Mouse (Mus musculus) cerebellum, adult 9-11 months (tissue): ENCODE data around the gene Fopnl.

Experiments
- DNase-seq: peaks from one replicate; pipeline ENCODE4 v3.0.0; 2022

The Fopnl gene

GRCm38 (mm10) chr16:14306451-14306850 lies 10.8 kb downstream of the Fopnl start:
- no peak for DNase-seq

- DNase-seq: no peak
These were observed 12.4 kb downstream of the Fopnl start for GRCm38 (mm10) chr16:14304791-14305190.

DNA sequence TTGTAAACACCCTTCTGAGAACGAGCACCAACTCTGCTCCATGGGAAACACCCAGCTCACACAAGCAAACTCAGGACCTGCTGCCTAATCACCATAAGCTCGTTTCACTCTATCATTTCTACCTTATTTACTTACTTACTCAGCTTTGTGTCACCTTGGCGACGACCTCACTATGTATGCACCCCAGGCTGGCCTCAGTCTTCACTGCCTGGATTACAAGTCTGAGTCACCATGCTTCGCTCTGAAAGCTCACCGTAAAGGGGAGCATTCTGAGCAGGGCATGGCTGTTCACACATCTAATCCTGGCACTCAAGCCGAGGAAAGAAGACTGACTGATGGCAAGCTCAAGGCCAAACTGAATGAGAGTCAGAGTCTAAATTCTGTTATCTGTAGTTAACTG lies 13.5 kb downstream of the Fopnl start:
- no peak for DNase-seq

DNA sequence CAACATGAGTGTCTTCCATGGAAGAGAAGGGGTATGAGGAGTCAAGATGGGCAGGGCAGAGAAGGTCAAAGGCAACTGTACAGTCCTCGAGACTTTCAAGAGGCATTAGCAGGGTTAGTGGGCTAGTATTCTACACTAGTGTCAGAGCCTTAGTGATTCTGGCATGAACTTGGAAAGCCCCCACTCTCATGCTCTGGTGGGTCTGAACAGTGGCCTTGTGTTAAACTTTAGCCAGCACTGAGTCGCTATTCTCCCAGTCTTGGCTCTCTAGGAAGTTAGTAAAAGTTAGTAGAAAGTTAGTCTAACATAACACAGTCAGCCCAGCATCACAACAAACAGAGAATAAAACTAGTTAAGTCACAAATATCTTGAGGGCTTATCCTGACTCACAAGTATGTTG lies 14.1 kb downstream of the Fopnl start:
- no peak for DNase-seq

GRCm38 (mm10) chr16:14298461-14298860 lies 18.7 kb downstream of the Fopnl start:
- no peak for DNase-seq

DNA sequence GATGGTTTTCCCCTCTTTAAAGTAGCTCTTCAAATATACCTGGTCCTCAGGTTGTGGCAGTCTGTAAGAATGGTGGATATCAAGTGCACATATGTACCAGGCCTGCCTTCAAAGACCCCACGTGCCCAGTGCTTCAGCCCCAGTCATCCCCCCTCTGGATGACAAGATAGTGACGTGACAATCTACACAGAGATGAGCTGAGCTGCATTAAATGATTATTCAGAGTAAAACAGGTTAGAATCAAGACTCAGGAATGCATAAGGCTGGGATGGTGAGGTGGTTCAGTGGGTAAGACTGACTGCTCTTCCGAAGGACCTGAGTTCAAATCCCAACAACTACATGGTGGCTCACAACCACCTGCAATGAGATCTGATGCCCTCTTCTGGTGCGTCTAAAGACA lies 19.5 kb downstream of the Fopnl start:
- no peak for DNase-seq

DNA sequence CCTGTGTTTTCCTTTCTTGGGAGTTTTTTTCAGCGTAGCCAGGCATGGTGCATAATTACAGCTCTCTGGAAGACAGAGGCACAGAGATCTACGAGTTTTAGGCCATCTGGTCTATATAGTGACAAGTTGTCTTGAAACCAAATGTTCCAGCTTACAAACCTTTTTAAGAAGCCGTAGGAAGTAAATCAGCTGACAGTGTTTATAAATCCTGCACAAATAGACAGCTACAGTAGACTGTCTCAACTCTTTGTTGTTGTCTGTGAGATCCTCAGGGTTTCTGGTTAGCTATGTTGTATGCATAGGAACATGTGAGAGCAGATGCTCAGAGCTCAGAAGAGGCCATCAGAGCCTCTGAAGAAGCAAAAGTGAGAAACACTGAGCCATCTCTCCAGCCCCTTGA lies 20.1 kb downstream of the Fopnl start:
- no peak for DNase-seq

GRCm38 (mm10) chr16:14296544-14297124 lies 20.6 kb downstream of the Fopnl start:
- no peak for DNase-seq

- no peak for DNase-seq
These were observed 21.9 kb downstream of the Fopnl start for GRCm38 (mm10) chr16:14295291-14295690.

GRCm38 (mm10) chr16:14292205-14293199 lies 24.7 kb downstream of the Fopnl start:
- no peak for DNase-seq

DNA sequence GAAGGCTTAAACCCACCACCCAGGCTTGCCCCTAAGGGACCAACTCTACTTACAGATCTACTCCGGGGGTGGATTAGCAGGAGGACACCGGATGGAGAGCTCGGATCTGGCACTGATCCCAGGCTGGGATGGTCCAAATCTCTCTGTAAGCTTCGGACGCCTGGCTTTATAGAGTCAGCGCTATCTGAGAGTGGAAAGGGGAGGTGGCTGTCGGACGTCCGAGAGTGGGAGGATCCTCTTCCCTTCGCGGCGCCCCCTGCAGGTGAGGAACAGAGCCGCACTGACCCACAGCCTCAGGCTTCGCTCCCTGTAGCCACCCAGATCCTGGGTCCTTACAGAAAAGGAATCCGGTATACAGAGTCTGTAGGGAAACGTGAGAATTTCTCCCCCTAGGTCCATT lies 26.0 kb downstream of the Fopnl start, which contains the start of gene Myh11:
Gene Myh11 (minus strand): TSS at position 150 of the 400 bp plus-strand sequence.
- peak; percentile 20 for DNase-seq

GRCm38 (mm10) chr16:14272374-14272965 lies 44.7 kb downstream of the Fopnl start:
- DNase-seq: no peak

GRCm38 (mm10) chr16:14265203-14265920 lies 51.8 kb downstream of the Fopnl start:
- no peak for DNase-seq

DNA sequence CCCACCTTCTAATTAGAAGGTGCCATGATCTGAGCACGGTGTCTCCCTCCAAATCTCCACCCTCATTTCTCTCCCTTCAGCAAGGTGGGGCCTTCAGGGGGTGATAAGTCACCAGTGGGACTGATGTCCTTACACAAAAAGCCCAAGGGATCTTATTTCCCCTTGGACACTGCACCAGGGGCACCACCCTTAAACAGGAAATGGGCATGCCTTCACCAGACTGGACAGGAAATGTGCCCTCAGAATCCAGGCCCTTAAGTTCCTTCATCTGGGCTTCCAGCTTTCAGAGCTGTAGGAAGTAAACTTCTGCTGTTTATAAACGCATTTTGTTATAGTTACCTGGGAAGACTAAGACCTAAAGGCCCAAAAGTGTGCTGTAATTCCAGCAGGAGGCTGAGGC lies 52.7 kb downstream of the Fopnl start:
- DNase-seq: no peak

GRCm38 (mm10) chr16:14263241-14263640 lies 54.0 kb downstream of the Fopnl start:
- DNase-seq: no peak

DNA sequence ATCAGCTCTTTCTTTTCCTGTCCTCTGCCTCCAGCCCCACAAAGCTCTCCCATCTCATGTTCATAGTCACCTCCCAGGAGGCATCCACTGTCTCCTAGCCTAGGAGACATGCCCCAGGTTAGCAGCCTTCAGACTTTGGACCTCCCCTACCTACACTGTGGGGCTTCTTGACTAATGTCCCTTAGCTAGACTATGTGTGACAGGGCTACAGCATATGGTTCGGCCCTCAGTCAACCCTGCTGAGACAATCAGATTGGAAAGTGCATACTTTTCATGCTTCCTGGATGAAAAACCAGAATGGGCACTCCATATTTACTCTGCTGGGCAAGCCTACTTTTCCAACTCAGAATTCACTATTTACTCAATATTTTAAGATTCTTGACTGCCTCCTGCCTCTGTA lies 54.8 kb downstream of the Fopnl start:
- no peak for DNase-seq

GRCm38 (mm10) chr16:14258856-14259255 lies 58.3 kb downstream of the Fopnl start:
- DNase-seq: no peak

DNA sequence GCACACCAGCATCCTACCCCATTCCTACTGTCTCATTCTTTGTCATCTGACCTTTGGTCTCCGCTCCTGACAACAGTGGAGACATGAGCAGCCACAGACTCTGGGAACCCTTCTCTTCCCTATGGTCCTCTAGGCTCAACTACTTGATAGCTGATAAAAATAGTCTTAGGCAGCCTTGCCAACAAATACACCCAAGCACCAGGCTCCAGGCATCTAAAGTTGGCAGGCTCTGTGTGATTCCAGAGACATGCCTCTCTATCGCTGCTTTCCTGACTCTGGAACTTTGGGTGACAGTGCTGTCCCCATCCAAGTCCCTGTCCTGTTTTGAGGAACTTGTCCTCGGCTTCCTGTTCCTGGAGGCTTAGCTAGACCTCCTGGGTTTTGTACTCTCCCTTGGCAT lies 63.6 kb downstream of the Fopnl start:
- DNase-seq: no peak

DNA sequence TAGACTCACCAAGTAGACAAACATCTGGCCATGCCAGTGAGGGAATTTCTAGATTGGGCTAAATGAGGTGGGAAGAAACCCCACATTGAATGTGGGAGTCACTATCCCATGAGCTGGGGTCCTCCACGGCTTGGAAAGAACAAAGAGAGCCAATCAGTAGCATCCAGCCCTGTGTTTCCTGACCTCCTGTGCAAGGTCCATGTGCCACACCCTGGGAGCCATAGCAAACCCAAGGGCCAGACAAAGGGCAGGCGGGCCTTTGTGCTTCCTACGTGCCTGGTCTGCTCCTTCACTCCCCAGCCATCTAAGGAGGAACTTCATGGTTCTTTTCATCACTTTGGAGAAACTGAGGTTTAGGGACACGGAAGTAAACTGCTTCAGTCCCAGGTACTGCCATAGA lies 64.3 kb downstream of the Fopnl start:
- no peak for DNase-seq

DNA sequence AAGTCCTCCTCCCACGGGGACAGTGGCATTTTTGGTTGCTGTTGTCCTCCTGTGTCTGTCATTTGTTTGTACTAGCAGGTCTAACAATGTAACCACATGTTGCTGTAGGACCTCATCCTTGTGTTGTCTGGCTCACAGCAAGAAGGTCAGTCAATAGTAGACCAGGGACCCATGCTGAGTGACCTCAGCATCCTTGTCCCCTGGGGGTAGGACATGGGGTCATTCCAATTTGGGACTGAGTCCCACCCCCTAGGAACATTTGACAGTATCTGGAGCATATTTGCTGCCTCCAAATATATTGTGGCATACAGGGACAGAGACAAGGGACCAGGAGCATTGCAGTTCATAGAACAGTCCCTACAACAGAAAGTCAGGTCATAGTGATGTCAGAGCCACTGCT lies 67.3 kb downstream of the Fopnl start:
- DNase-seq: no peak
